Mouse (Mus musculus) mouse embryonic stem cell (cell line): Measurements from ENCODE around the gene Scgb1b7.
"Not testable (repeated sequence)": the region's sequence is repeated elsewhere in the genome, so short reads cannot be mapped to it uniquely, and the experiment has no call there.

Experiments
- in situ Hi-C, 2 experiments: fragments of 300-500 bp; cut with MboI; formaldehyde crosslinking; loops; 1 replicate in 1 of 2; 3 replicates in 1 of 2; pipeline ENCODE4 v1.14.3; 2019 to 2020; ENCODE audit warnings: low sequenced_read_pairs in 2 of 2, low pct_unique_long_range_greater_than_20kb in 1 of 2, mixed read lengths in 1 of 2; ENCODE audit not compliant: unreplicated experiment in 1 of 2

Scgb1b7 gene

DNA sequence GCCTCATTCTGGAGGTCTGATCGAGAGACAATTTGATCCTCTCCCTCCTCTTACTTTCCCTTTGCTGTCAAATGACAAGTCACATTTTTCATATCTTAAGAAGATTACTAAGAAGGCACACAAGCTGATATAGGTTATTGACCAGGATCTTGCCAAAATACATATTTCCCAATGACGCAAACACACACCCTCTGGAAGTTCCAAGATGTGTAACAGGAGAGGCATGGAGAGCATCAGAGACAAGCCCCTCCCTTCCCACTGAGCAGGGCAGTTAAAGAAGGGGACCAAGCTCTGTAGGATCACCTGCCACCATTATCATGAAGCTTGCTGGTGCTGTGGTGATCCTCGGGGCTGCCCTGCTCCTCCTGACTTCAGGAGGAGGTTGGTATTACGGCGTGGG, at the start of gene Scgb1b7:
Gene Scgb1b7, plus strand, starts transcription at position 301 of the 400 bp plus-strand sequence.
- in situ Hi-C loops = not testable (repeated sequence)

DNA sequence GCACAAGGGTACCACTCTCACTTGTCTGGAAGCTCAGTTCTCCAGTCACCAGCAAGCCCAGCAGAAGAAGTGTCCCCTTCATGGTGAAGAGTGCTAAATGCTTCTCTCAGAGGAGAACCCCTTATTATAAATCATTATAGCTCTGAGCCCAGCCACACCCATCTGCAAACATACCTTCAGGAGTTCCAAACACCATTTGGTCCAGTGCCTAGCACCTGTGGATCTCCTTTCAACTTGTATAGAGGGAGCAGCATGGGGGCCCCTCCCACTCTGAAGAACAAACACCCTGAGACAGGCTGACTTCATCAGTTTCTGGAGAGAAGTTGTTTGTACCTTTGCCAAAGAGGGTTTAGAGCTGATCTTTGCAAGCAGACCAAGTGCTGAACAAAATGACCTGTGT, 6.8 kb upstream of the Scgb1b7 start, which contains the start of gene Scgb2b7:
Gene Scgb2b7, minus strand, starts transcription at position 101 of the 400 bp plus-strand sequence.
- in situ Hi-C loops = not testable (repeated sequence)
